Mouse (Mus musculus): Measurements from ENCODE around the gene Ets2.

DNA sequence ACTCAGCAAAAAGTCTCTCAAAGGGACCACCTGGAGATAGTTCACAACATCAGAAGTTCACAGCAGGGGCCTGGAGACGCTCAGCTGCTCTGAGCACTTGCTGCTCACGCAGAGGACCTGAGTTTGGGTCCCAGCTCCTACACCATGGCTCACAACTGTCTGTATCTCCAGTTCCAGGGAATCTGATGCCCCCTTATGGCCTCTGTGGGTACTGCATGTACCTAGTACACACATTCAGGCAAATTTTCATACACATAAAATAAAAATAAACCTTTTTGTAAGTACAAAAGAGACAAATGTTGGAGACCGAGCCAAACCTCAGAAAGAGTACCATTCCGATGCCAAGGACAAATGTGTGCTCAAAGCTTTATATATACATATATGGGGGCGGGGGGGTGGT is 44.1 kb upstream of the Ets2 start:
- TF ChIP-seq FLI1 (IDR thresholded peaks at IDR 0.05; ENCODE audit: low read length) (no peak), GATA1 (IDR thresholded peaks at IDR 0.05; ENCODE audit: borderline replicate concordance, low read length) (no peak)
